Mouse (Mus musculus) Patski (cell line): ENCODE data around the gene Slc15a1. TPM values are rescaled to one million over a fixed set of nuclear protein-coding genes. Genes with fewer than 3 reads are reported as not detected.

ENCODE experiments used
- ATAC-seq: fragments of 100-300 bp; one replicate; pipeline ENCODE4 v1.8.0; 2021
- CTCF ChIA-PET: fragments of 350-600 bp; sonication (Branson Sonifier 250); formaldehyde crosslinking; loops from one replicate; lab custom pipeline; 2022; ENCODE audit warnings: inconsistent platforms; lab: Charles Lee
- POLR2A ChIA-PET: fragments of 350-600 bp; sonication (Branson Sonifier 250); formaldehyde crosslinking; loops from one replicate; lab custom pipeline; 2022; ENCODE audit warnings: antibody characterized with exemption, inconsistent platforms; lab: Charles Lee
- DNase-seq: peaks from one replicate; pipeline ENCODE4 v3.0.0-alpha.2; 2011; ENCODE audit warnings: low read depth, low spot score
- H3K27me3 ChIP-seq: fragments of 371-371 bp; one replicate; pipeline ENCODE4 v1.5.1; 2021
- CTCF ChIP-seq: fragments of 100-300 bp; IDR thresholded peaks from one replicate; pipeline ENCODE4 v1.5.1; 2021
- in situ Hi-C: fragments of 300-500 bp; cut with MboI; formaldehyde crosslinking; loops from 3 replicates; pipeline ENCODE4 v1.11.1; 2018; ENCODE audit warnings: low pct_unique_long_range_greater_than_20kb, mixed read lengths
- polyA plus RNA-seq: library from polyadenylated mRNA; unstranded; gene quantifications from one replicate; pipeline ENCODE4 v1.2.3, GENCODE M21; 2021

Slc15a1 gene
- polyA plus RNA-seq, 1 experiment from 2014 or later, result 0.01 TPM

DNA sequence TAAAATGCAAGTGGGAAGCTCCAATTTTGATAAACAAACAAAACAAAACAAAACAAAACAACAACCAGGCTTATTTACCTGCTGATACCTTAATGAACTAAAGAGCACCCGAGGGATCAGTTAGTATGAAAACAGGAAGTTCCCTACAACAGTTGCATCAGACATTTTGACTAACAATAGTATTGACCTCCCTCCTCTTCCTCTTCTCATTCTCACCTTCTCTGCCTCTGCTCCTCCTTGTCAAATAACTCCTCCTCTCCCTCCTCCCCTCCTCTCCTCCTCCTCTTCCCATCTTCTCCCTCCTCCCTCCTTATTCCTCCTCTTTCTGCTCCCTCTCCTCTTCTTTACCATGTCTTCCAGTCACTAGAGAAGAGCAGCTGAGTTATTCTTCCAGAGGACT, 22.1 kb upstream of the Slc15a1 start:
- H3K27me3 ChIP-seq, result no peaks in the 10 kb centered on the region
- CTCF ChIA-PET, result no interaction called here
- no peak for TF ChIP-seq CTCF
- no peak for DNase-seq
- ATAC-seq, result no peak
- in situ Hi-C loops, result no loop called here
- POLR2A ChIA-PET, result no interaction called here

DNA sequence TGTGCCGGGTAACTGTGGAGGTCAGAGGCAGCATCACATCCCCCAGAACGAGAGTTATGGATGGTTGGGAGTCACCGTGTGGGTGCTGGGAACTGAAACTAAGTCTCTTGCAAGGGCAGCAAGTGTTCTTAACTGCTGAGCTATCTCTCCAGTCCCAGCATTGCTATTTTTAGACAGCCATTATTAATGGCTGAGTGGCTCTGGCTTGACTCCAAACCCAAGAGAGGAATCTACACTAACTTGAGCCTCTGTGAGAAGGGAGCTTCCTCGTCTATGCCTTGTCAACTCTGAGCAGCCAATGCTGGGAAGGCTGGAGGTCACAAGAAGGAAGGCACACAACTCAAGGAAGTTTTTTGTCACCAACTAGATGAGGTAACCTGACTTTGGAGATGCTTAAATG, 16.7 kb upstream of the Slc15a1 start:
- no peak for TF ChIP-seq CTCF
- in situ Hi-C loops, result no loop called here
- ChIA-PET CTCF (no interaction called here), POLR2A (no interaction called here)
- peak; percentile 87 for ATAC-seq
- no peaks in the 10 kb centered on the region for H3K27me3 ChIP-seq
- peak; percentile 67 for DNase-seq

- H3K27me3 ChIP-seq, result no peaks in the 10 kb centered on the region
- DNase-seq, result no peak
- CTCF ChIA-PET, result no interaction called here
- POLR2A ChIA-PET, result no interaction called here
- no peak for ATAC-seq
- in situ Hi-C loops, result no loop called here
- TF ChIP-seq CTCF, result no peak
These were observed 11.8 kb upstream of the Slc15a1 start for GRCm38 (mm10) chr14:121516881-121517280.

DNA sequence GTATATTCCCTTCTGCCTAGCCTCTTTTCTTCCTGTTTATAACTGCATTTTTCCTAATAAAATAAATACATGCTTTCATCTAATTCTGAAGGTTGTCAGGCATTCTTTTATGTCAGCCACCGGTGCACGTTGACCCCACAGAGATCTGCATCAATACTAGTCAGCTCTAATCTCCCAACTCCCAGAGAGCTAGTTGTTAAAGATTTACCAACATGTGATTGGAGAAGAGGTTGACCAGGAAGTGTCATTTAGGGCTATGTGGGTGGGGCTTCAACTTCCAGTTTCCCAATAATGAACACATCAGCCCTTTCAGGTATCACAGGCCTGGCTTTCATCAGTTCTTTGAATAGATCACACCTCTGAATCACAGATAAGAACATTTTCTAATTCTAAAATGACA, 3.9 kb upstream of the Slc15a1 start:
- TF ChIP-seq CTCF, result no peak
- ATAC-seq, result no peak
- POLR2A ChIA-PET, result no interaction called here
- in situ Hi-C loops, result no loop called here
- DNase-seq, result no peak
- CTCF ChIA-PET, result interaction anchor here (1.3 kb wide), 1 partner anchor 53 kb away, joined by 5 read pairs; no protein-coding TSS in a partner anchor
- H3K27me3 ChIP-seq, result peaks cover 6% of the 10 kb centered on the region

GRCm38 (mm10) chr14:121506336-121506735, 1.3 kb upstream of the Slc15a1 start:
- ATAC-seq (no peak), DNase-seq (no peak)
- in situ Hi-C loops, result no loop called here
- CTCF ChIA-PET, result no interaction called here
- TF ChIP-seq CTCF, result no peak
- H3K27me3 ChIP-seq, result peaks cover 6% of the 10 kb centered on the region
- POLR2A ChIA-PET, result no interaction called here

DNA sequence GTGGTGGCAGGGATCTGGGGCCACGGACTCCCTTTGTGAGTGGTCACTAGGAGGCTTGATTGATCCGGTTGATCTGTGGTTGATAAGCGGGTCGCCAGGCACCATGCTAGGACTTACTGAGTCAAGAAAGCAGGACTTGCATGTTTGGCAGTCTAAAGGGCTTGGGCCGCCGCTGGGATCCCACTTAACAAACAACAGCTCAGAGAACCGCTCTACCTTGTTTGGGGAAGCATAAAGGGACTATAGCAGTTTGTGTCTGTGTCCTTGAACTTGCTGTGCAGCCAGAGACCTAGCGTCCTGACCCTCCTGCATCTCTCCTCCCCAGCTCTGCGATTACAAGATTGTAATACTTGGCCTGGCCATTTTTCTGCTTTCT, 421 bp upstream of the Slc15a1 start:
- no peak for TF ChIP-seq CTCF
- CTCF ChIA-PET, result no interaction called here
- POLR2A ChIA-PET, result interaction anchor here (1.3 kb wide), 1 partner anchor 19 kb away, joined by 4 read pairs; no protein-coding TSS in a partner anchor
- peaks cover 6% of the 10 kb centered on the region for H3K27me3 ChIP-seq
- in situ Hi-C loops, result no loop called here
- DNase-seq (no peak), ATAC-seq (no peak)

- TF ChIP-seq CTCF, result no peak
- DNase-seq (no peak), ATAC-seq (no peak)
- CTCF ChIA-PET, result interaction anchor here (1.5 kb wide), 1 partner anchor 9 kb away, joined by 6 read pairs; no protein-coding TSS in a partner anchor
- in situ Hi-C loops, result no loop called here
- POLR2A ChIA-PET, result no interaction called here
- H3K27me3 ChIP-seq, result peaks cover 2% of the 10 kb centered on the region
These were observed 4.5 kb downstream of the Slc15a1 start for GRCm38 (mm10) chr14:121500577-121500976.

GRCm38 (mm10) chr14:121499769-121500168, 5.3 kb downstream of the Slc15a1 start:
- CTCF ChIA-PET, result interaction anchor here (1.5 kb wide), 1 partner anchor 10 kb away, joined by 6 read pairs; no protein-coding TSS in a partner anchor
- POLR2A ChIA-PET, result no interaction called here
- DNase-seq (no peak), ATAC-seq (no peak)
- no peak for TF ChIP-seq CTCF
- H3K27me3 ChIP-seq, result peaks cover 7% of the 10 kb centered on the region
- in situ Hi-C loops, result no loop called here

DNA sequence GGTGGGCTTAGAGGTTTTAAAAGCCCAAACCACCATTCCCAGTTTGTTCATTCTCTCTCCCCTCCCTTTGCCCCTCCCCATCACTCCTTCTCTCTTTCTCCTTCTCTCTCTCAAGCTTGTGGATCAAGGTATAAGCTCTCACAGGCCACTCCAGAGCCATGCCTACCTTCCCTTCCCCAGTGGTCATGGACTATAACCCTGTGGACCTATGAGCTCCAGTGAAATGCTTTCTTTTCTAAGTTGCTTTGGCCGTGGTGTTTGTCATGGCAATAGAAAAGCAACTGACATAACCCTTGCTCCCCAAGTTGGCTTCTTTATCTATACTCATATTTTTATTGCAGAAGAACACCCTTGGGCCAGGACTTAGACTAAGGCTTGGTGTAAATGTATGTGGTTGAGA, 7.3 kb downstream of the Slc15a1 start:
- in situ Hi-C loops, result no loop called here
- no peak for DNase-seq
- no peak for ATAC-seq
- ChIA-PET POLR2A (no interaction called here), CTCF (no interaction called here)
- peaks cover 7% of the 10 kb centered on the region for H3K27me3 ChIP-seq
- no peak for TF ChIP-seq CTCF

DNA sequence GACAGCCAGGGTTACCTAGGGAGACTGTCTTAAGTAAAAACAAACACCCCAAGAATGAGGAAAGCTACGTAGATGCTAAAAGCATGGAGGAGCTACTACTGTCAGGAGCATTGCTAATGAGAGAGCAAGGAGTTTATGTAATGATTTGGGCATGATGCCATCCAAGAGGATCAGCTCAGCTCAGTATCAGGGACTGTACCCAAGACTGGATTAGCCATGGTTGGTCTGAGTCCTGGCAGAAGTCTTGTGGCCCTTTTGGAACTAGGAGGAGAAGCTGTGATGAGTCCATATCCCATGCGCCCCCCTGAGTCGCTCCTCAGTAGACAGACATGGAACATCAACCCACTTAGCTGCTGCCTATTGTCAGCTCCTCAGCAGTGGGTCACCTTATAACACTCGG, 9.3 kb downstream of the Slc15a1 start:
- ChIA-PET CTCF (interaction anchor here (0.6 kb wide), 1 partner anchor 82 kb away, joined by 3 read pairs; no protein-coding TSS in a partner anchor), POLR2A (no interaction called here)
- no peak for TF ChIP-seq CTCF
- H3K27me3 ChIP-seq, result peaks cover 7% of the 10 kb centered on the region
- in situ Hi-C loops, result no loop called here
- no peak for DNase-seq
- no peak for ATAC-seq

DNA sequence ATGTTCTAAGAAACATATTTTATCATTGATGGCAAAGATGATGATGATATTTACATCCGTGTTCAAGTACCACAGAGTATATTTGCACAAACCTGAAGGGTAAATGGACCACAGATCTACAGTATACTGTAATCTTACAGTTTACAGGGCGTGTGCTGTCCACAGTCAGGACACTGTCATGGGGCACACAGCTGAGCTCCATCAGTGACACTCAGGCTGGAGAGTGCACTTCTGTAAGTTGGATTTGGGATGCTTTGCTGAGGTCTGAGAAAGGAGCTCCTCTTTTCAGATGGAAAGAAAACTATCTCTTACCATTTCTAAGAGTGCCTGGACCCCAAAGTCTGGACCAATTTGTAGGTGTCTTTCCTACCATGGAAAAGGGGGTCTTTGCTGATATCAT, 9.9 kb downstream of the Slc15a1 start:
- ChIA-PET POLR2A (no interaction called here), CTCF (no interaction called here)
- no peak for ATAC-seq
- no peak for DNase-seq
- H3K27me3 ChIP-seq, result peaks cover 7% of the 10 kb centered on the region
- in situ Hi-C loops, result no loop called here
- TF ChIP-seq CTCF, result no peak

- CTCF ChIA-PET, result no interaction called here
- ATAC-seq (no peak), DNase-seq (no peak)
- in situ Hi-C loops, result no loop called here
- no peak for TF ChIP-seq CTCF
- POLR2A ChIA-PET, result no interaction called here
- H3K27me3 ChIP-seq, result peaks cover 13% of the 10 kb centered on the region
These were observed 10.8 kb downstream of the Slc15a1 start for GRCm38 (mm10) chr14:121494238-121494637.
